8 mouse cellular contexts compared by ENCODE assay signal in the genomic region with DNA sequence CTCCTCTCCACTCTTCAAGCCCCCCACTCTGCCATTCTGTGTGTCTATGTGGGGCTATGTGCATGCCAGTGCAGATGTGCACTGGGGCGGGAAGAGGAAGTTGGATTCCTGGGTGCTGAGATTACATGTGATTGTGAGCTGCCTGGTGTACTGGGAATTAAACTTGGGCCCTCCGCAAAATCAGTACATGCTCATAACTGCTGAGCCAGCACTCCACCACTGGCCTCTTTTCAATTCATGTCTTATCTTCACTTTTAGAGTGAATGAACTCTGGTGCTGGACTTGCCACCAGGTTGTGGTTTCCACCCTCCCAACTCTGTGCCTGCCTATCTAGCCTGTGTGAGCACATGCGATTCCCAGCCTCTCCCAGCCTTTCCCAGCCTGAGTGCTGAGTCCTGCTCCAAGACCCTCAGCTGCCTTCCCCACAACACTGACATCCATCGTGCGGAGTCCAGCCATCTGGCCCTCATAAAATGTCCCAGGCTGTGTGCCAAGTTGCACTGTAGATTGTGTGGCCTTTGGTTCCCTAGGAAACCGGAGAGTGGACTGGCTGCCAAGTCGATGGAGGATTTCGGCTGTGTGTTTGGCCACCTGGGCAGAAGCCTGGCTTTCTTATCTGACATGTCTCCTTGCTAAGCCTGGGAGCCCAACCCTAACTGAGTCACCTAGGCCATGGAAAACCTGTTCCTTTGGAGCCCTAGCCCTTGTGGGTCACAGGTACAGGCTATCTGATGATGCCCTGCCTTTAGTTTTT. TPM values are rescaled to one million over a fixed set of nuclear protein-coding genes. Genes with fewer than 3 reads are reported as not detected.
DNase-seq lines count a peak whose midpoint lies in the region; ATAC-seq and TF ChIP-seq lines count a peak whose summit lies in the region.

No protein-coding gene starts in this region.

- no peak overlapping the region for H3K4me2 ChIP-seq in hindbrain, embryonic 11.5 days (replicated peaks; ENCODE audit: low read depth, low read length)

- H3K9ac ChIP-seq in hindbrain, embryonic 11.5 days (ENCODE audit: low read depth, low read length): no peak overlapping the region

- no peak overlapping the region for H3K27ac ChIP-seq in hindbrain, embryonic 11.5 days (ENCODE audit: low read depth, low read length)
- H3K27ac ChIP-seq in layer of hippocampus, adult 2 months: peak overlapping the region; percentile 86; the same call in 1 of the 2 replicates

- peak; percentile 38; the same call in 1 of the 2 replicates for ATAC-seq in hindbrain, embryonic 11.5 days (ENCODE audit: low FRiP score)
- no peak for ATAC-seq in megakaryocyte-erythroid progenitor cell, adult 5-6 weeks (replicated peaks; ENCODE audit: low FRiP score, low TSS enrichment, poor library complexity, severe bottlenecking)

- no peak for TF ChIP-seq CTCF in layer of hippocampus, adult 2 months (conservative IDR thresholded peaks at IDR 0.05)

- H3K4me3 ChIP-seq in hindbrain, embryonic 11.5 days (ENCODE audit: low read depth, low read length): no peak overlapping the region
- no peak overlapping the region for H3K4me3 ChIP-seq in layer of hippocampus, adult 2 months

- H3K9me3 ChIP-seq in hindbrain, embryonic 11.5 days (ENCODE audit: control insufficient read depth, low read length): no peaks in the 10 kb centered on the region

- peak; percentile 89 for DNase-seq in MN1 (ENCODE audit: low spot score)
- peak; percentile 87 for DNase-seq in cerebellum, adult 11-12 months
- DNase-seq in frontal cortex, postnatal 14 days (ENCODE audit: low spot score in 2 of 2): peak; percentile 42 to 49
- DNase-seq in hindbrain, embryonic 11.5 days (ENCODE audit: low spot score): peak; percentile 43
- peak; percentile 38 to 45 for DNase-seq in layer of hippocampus, adult 2 months (ENCODE audit: low spot score in 2 of 2)
- DNase-seq in lung, postnatal 25 days (ENCODE audit: low spot score): peak; percentile 80
- DNase-seq in right cerebral cortex, postnatal 4 days: peak; percentile 74

- no peaks in the 10 kb centered on the region for H3K36me3 ChIP-seq in hindbrain, embryonic 11.5 days (ENCODE audit: control insufficient read depth, insufficient read depth, low read length)

- H3K27me3 ChIP-seq in hindbrain, embryonic 11.5 days (ENCODE audit: control insufficient read depth, insufficient read depth, low read length): no peaks in the 10 kb centered on the region

- no peaks in the 10 kb centered on the region for H3K4me1 ChIP-seq in hindbrain, embryonic 11.5 days (replicated peaks; ENCODE audit: control insufficient read depth, insufficient read depth, low read length)

- 70% methylated on average over 8 of the region's 8 CpGs for WGBS in hindbrain, embryonic 11.5 days

RNA-seq across cellular contexts. Expression of a gene that starts 36.3 kb away (rescaled TPM):
- polyA plus RNA-seq in hindbrain, embryonic 11.5 days (2014; fragmentation: Nextera tagmentation; extraction: Ambion mirVana): 19.9 and 20.1 TPM in 2 replicates
- 10 to 100 TPM; 47.7 to 54.5 TPM for total RNA-seq in layer of hippocampus, adult 2 months (2021)
- total RNA-seq in megakaryocyte-erythroid progenitor cell, adult 5-6 weeks (2014; fragmentation: Nextera tagmentation): 8.2 and 15.4 TPM in 2 replicates
- 17.8 and 18.1 TPM in 2 replicates for total RNA-seq in megakaryocyte-erythroid progenitor cell, adult 5-6 weeks (2017)
